Mouse (Mus musculus): ENCODE results near the gene Tgtp1. TPM values are rescaled to one million over a fixed set of nuclear protein-coding genes. Genes with fewer than 3 reads are reported as not detected.
"Not testable (repeated sequence)": the region's sequence is repeated elsewhere in the genome, so short reads cannot be mapped to it uniquely, and the experiment has no call there.

The Tgtp1 gene
- total RNA-seq (2021), result 1 to 10 TPM in 1 of 2 experiments, under 1 TPM in 1; 0.97 to 1.1 TPM
- long read RNA-seq, experiment 1, partial matches to known transcripts, result 0 of 1 reads
- long read RNA-seq, experiment 1, other reads (novel, unspliced or antisense), result 0 of 1 reads
- long read RNA-seq, experiment 2, partial matches to known transcripts, result 0 of 4 reads
- long read RNA-seq, experiment 2, other reads (novel, unspliced or antisense), result 1 of 4 reads

GRCm38 (mm10) chr11:48994018-48994417 is at the start of gene Tgtp1:
Gene Tgtp1, minus strand, starts transcription at chr11:48994172.
- intact Hi-C loops (cut with DNase I), result loop anchor here (10.0 kb wide), 1 partner anchor 91 kb away; no protein-coding TSS in a partner anchor
- not testable (repeated sequence) for DNase-seq, H3K4me3 ChIP-seq
- H3K27ac ChIP-seq, result 0 out of 2 replicates have a peak within 1 kb of the TSS, but pooled peaks have one; percentile 24

- H3K27ac ChIP-seq; DNase-seq; H3K4me3 ChIP-seq; intact Hi-C loops (cut with DNase I): not testable (repeated sequence)
Measured at GRCm38 (mm10) chr11:49012074-49012473, 18.1 kb upstream of the Tgtp1 start.

GRCm38 (mm10) chr11:49006785-49007184 is 12.8 kb upstream of the Tgtp1 start:
- DNase-seq; intact Hi-C loops (cut with DNase I); H3K27ac ChIP-seq; H3K4me3 ChIP-seq: not testable (repeated sequence)

- H3K27ac ChIP-seq; DNase-seq; intact Hi-C loops (cut with DNase I); H3K4me3 ChIP-seq: not testable (repeated sequence)
Measured at GRCm38 (mm10) chr11:49006317-49006716, 12.3 kb upstream of the Tgtp1 start.

- H3K4me3 ChIP-seq; DNase-seq; H3K27ac ChIP-seq; intact Hi-C loops (cut with DNase I): not testable (repeated sequence)
Measured at GRCm38 (mm10) chr11:49000411-49000810, 6.4 kb upstream of the Tgtp1 start.

GRCm38 (mm10) chr11:48993296-48993695 is 676 bp downstream of the Tgtp1 start:
- H3K4me3 ChIP-seq, H3K27ac ChIP-seq, DNase-seq: not testable (repeated sequence)
- intact Hi-C loops (cut with DNase I), result loop anchor here (10.0 kb wide), 1 partner anchor 92 kb away; no protein-coding TSS in a partner anchor

- intact Hi-C loops (cut with DNase I), result loop anchor here (10.0 kb wide), 1 partner anchor 93 kb away; no protein-coding TSS in a partner anchor
- peak within 1 kb of the TSS; percentile 79 for H3K27ac ChIP-seq
- DNase-seq, result not testable (repeated sequence)
- peak within 1 kb of the TSS; percentile 26 for H3K4me3 ChIP-seq
Measured at GRCm38 (mm10) chr11:48991740-48992520, 2.0 kb downstream of the Tgtp1 start, which contains the start of gene Gm12185. Gene Gm12185, minus strand, starts transcription at chr11:48992226.

GRCm38 (mm10) chr11:48989981-48990380 is 4.0 kb downstream of the Tgtp1 start:
- DNase-seq, H3K27ac ChIP-seq, H3K4me3 ChIP-seq: not testable (repeated sequence)
- intact Hi-C loops (cut with DNase I), result loop anchor here (10.0 kb wide), 1 partner anchor 95 kb away; no protein-coding TSS in a partner anchor

GRCm38 (mm10) chr11:48988219-48988618 is 5.8 kb downstream of the Tgtp1 start:
- intact Hi-C loops (cut with DNase I); H3K27ac ChIP-seq; H3K4me3 ChIP-seq; DNase-seq: not testable (repeated sequence)

- intact Hi-C loops (cut with DNase I); DNase-seq; H3K27ac ChIP-seq; H3K4me3 ChIP-seq: not testable (repeated sequence)
Measured at GRCm38 (mm10) chr11:48982848-48983247, 11.1 kb downstream of the Tgtp1 start.

- DNase-seq; H3K27ac ChIP-seq; H3K4me3 ChIP-seq; intact Hi-C loops (cut with DNase I): not testable (repeated sequence)
Measured at GRCm38 (mm10) chr11:48980052-48980451, 13.9 kb downstream of the Tgtp1 start.

GRCm38 (mm10) chr11:48979251-48979650 is 14.7 kb downstream of the Tgtp1 start, which contains the start of gene 9930111J21Rik1:
Gene 9930111J21Rik1, minus strand, starts transcription at chr11:48979398.
- intact Hi-C loops (cut with DNase I), result not testable (repeated sequence)

GRCm38 (mm10) chr11:48978240-48978939 is 15.6 kb downstream of the Tgtp1 start, which contains the start of gene Olfr56:
Gene Olfr56, plus strand, starts transcription at chr11:48978889.
- DNase-seq; H3K27ac ChIP-seq; H3K4me3 ChIP-seq; intact Hi-C loops (cut with DNase I): not testable (repeated sequence)

More at GRCm38 (mm10) chr11:48979251-48979650, 14.7 kb downstream of the Tgtp1 start, which contains the start of gene 9930111J21Rik1:
- not testable (repeated sequence) for H3K4me3 ChIP-seq, DNase-seq, H3K27ac ChIP-seq

- H3K27ac ChIP-seq; DNase-seq; intact Hi-C loops (cut with DNase I); H3K4me3 ChIP-seq: not testable (repeated sequence)
Measured at GRCm38 (mm10) chr11:48974686-48975085, 19.3 kb downstream of the Tgtp1 start.

- H3K27ac ChIP-seq; intact Hi-C loops (cut with DNase I); H3K4me3 ChIP-seq; DNase-seq: not testable (repeated sequence)
Measured at GRCm38 (mm10) chr11:48946090-48946489, 47.9 kb downstream of the Tgtp1 start, which contains the start of gene Psme2b. Gene Psme2b, minus strand, starts transcription at chr11:48946190.

GRCm38 (mm10) chr11:48939286-48939685 is 54.7 kb downstream of the Tgtp1 start:
- H3K27ac ChIP-seq; DNase-seq; intact Hi-C loops (cut with DNase I); H3K4me3 ChIP-seq: not testable (repeated sequence)
